31 mouse cellular contexts compared by ENCODE assay signal in the genomic region with DNA sequence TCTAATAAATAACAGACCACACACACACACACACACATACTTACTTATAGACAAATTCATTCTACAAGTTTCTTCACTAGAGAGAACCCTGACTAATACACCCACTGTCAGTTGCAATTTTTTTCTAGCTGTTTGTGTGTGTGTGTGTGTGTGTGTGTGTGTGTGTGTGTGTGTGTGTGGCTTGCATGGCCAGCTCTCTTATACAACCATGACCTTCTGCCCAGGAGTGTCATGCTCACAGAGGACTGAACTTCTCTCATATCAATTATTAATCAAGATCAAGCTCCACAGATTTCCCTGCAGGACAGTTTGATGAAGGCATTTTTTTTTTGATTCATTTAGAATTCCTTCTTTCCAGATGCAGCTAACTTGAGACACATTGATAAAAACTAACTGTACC. TPM values are rescaled to one million over a fixed set of nuclear protein-coding genes. Genes with fewer than 3 reads are reported as not detected.
DNase-seq lines count a peak whose midpoint lies in the region; ATAC-seq and TF ChIP-seq lines count a peak whose summit lies in the region.
"Had no signal": no experiment of that assay in that cellular context is flagged by ENCODE, and none has a peak within 500 bp of the region (broad histone marks: within the 10 kb centered on the region; RNA-seq: fewer than 3 reads in every experiment).

No protein-coding gene starts in this region.

- ATAC-seq in kidney, embryonic 16.5 days (ENCODE audit: low FRiP score, low TSS enrichment), result no peak
- ATAC-seq in liver, embryonic 11.5 days (replicated peaks; ENCODE audit: low FRiP score), result no peak
- ATAC-seq in monocyte, adult 5-6 weeks (replicated peaks; ENCODE audit: insufficient number of reproducible peaks, low FRiP score, low TSS enrichment, poor library complexity, severe bottlenecking), result no peak
- ATAC-seq: forebrain, embryonic 15.5 days; Patski had no signal

- no peak overlapping the region for H3K27ac ChIP-seq in kidney, embryonic 16.5 days (ENCODE audit: low read length)
- H3K27ac ChIP-seq in liver, adult 2 months (replicated peaks; ENCODE audit: insufficient read depth, low read depth, low read length), result no peak overlapping the region
- no peak overlapping the region for H3K27ac ChIP-seq in liver, embryonic 11.5 days (ENCODE audit: low read depth, low read length)
- H3K27ac ChIP-seq: embryonic facial prominence, embryonic 10.5 days; embryonic facial prominence, embryonic 13.5 days; forebrain, embryonic 12.5 days; forebrain, embryonic 15.5 days; heart, embryonic 15.5 days; hindbrain, embryonic 10.5 days; hindbrain, embryonic 14.5 days had no signal

- H3K36me3 ChIP-seq in kidney, embryonic 16.5 days (ENCODE audit: insufficient read depth, low read length), result peaks cover 4% of the 10 kb centered on the region
- no peaks in the 10 kb centered on the region for H3K36me3 ChIP-seq in liver, adult 2 months (ENCODE audit: control insufficient read depth, insufficient read depth, low read length)
- H3K36me3 ChIP-seq in liver, embryonic 11.5 days (ENCODE audit: control insufficient read depth, insufficient read depth, low read length), result no peaks in the 10 kb centered on the region
- H3K36me3 ChIP-seq: forebrain, embryonic 15.5 days; G1E; heart, embryonic 12.5 days; heart, embryonic 15.5 days had no signal

- H3K9ac ChIP-seq in kidney, embryonic 16.5 days (replicated peaks; ENCODE audit: low read length), result no peak overlapping the region
- no peak overlapping the region for H3K9ac ChIP-seq in liver, adult 2 months (ENCODE audit: low read depth, low read length)
- no peak overlapping the region for H3K9ac ChIP-seq in liver, embryonic 11.5 days (ENCODE audit: low read depth, low read length)
- H3K9ac ChIP-seq: embryonic facial prominence, embryonic 13.5 days; forebrain, embryonic 12.5 days; forebrain, embryonic 15.5 days; heart, embryonic 12.5 days; heart, embryonic 15.5 days; hindbrain, embryonic 14.5 days had no signal

- no peak for TF ChIP-seq POLR2A in liver, adult 2 months (IDR thresholded peaks at IDR 0.05; ENCODE audit: extremely low read depth, insufficient read depth, low read length)

- no peak for TF ChIP-seq CTCF in liver, adult 2 months (IDR thresholded peaks at IDR 0.05; ENCODE audit: low read depth, low read length)

- H3K4me3 ChIP-seq in kidney, embryonic 16.5 days (ENCODE audit: low read length), result no peak overlapping the region
- no peak overlapping the region for H3K4me3 ChIP-seq in liver, adult 2 months (ENCODE audit: insufficient read depth, low read depth, low read length)
- H3K4me3 ChIP-seq in liver, embryonic 11.5 days (ENCODE audit: low read depth, low read length), result no peak overlapping the region
- H3K4me3 ChIP-seq: embryonic facial prominence, embryonic 10.5 days; embryonic facial prominence, embryonic 13.5 days; erythroblast, embryonic 14.5 days; forebrain, embryonic 12.5 days; forebrain, embryonic 15.5 days; heart, embryonic 12.5 days; heart, embryonic 15.5 days; hindbrain, embryonic 10.5 days had no signal

- H3K79me2 ChIP-seq in liver, adult 2 months (ENCODE audit: control insufficient read depth, insufficient read depth, low read length), result no peaks in the 10 kb centered on the region

- DNase-seq in kidney, adult 18-20 months, result peak; percentile 7
- DNase-seq in liver, adult 2 months (ENCODE audit: extremely low read depth, low read depth, low spot score), result peak; percentile 75
- no peak for DNase-seq in liver, embryonic 11.5 days (ENCODE audit: low spot score)
- DNase-seq in kidney, postnatal 25 days, result peak; percentile 32 to 71
- no peak for DNase-seq in spleen, postnatal 14 days (ENCODE audit: low spot score in 2 of 2)
- DNase-seq: adrenal gland, adult 2 months; adrenal gland, postnatal 14 days; B cell, adult 2 months; cerebellum, adult 11-12 months; cerebellum, adult 8-10 months; cerebellum, postnatal 10 days; cerebellum, postnatal 36 days; embryo, embryonic 11 days; gastrocnemius, postnatal 25 days; heart, adult 18-20 months; heart, postnatal 10 days; heart, postnatal 36 days had no signal

- no peaks in the 10 kb centered on the region for H3K27me3 ChIP-seq in kidney, embryonic 16.5 days (ENCODE audit: insufficient read depth, low read length)
- H3K27me3 ChIP-seq in liver, adult 2 months (ENCODE audit: control insufficient read depth, insufficient read depth, low read length), result no peaks in the 10 kb centered on the region
- H3K27me3 ChIP-seq in liver, embryonic 11.5 days (replicated peaks; ENCODE audit: control insufficient read depth, insufficient read depth, low read length), result no peaks in the 10 kb centered on the region
- H3K27me3 ChIP-seq: CH12.LX; embryonic facial prominence, embryonic 13.5 days; forebrain, embryonic 12.5 days; forebrain, embryonic 15.5 days; heart, embryonic 12.5 days; heart, embryonic 15.5 days; Patski had no signal

- no peak overlapping the region for H3K4me2 ChIP-seq in kidney, embryonic 16.5 days (replicated peaks; ENCODE audit: low read depth, low read length)
- no peak overlapping the region for H3K4me2 ChIP-seq in liver, embryonic 11.5 days
- H3K4me2 ChIP-seq: embryonic facial prominence, embryonic 13.5 days; forebrain, embryonic 12.5 days; forebrain, embryonic 15.5 days; heart, embryonic 12.5 days; heart, embryonic 15.5 days; hindbrain, embryonic 14.5 days had no signal

- H3K4me1 ChIP-seq in kidney, embryonic 16.5 days (ENCODE audit: insufficient read depth, low read length), result no peaks in the 10 kb centered on the region
- H3K4me1 ChIP-seq in liver, adult 2 months (ENCODE audit: control insufficient read depth, insufficient read depth, low read length), result no peaks in the 10 kb centered on the region
- H3K4me1 ChIP-seq in liver, embryonic 11.5 days (replicated peaks; ENCODE audit: control insufficient read depth, insufficient read depth, low read length), result no peaks in the 10 kb centered on the region
- H3K4me1 ChIP-seq: embryonic facial prominence, embryonic 10.5 days; embryonic facial prominence, embryonic 13.5 days; forebrain, embryonic 12.5 days; forebrain, embryonic 15.5 days; heart, embryonic 12.5 days; hindbrain, embryonic 10.5 days had no signal

- H3K9me3 ChIP-seq in kidney, embryonic 16.5 days (ENCODE audit: low read length), result no peaks in the 10 kb centered on the region
- no peaks in the 10 kb centered on the region for H3K9me3 ChIP-seq in liver, embryonic 11.5 days (ENCODE audit: control insufficient read depth, low read length)
- H3K9me3 ChIP-seq: embryonic facial prominence, embryonic 10.5 days; embryonic facial prominence, embryonic 13.5 days; forebrain, embryonic 12.5 days; forebrain, embryonic 15.5 days; G1E; heart, embryonic 12.5 days; heart, embryonic 15.5 days; hindbrain, embryonic 10.5 days had no signal

RNA-seq across cellular contexts. Expression of gene Pcdh18, which starts 18.6 kb away (rescaled TPM):
- 46.2 and 47.5 TPM in 2 replicates for polyA plus RNA-seq in kidney, embryonic 16.5 days (2015; fragmentation: Nextera tagmentation; extraction: Ambion mirVana)
- 0.92 and 1.6 TPM in 2 replicates for total RNA-seq in liver, adult 2 months (2014; rRNA removed)
- polyA plus RNA-seq in liver, adult 2 months (2012; rRNA removed), result 0.24 and 0.26 TPM in 2 replicates
- 19.9 and 22.4 TPM in 2 replicates for polyA plus RNA-seq in liver, embryonic 11.5 days (2014; fragmentation: Nextera tagmentation; extraction: Ambion mirVana)
- not detected in 3 replicates for total RNA-seq in monocyte, adult 5-6 weeks (2017)
- total RNA-seq: CH12.LX had no signal
- polyA plus RNA-seq: erythroblast, embryonic 14.5 days; G1E had no signal

Comparison
In these comparisons a context has a peak if more than half of its experiments do, and no peak if none do; other contexts are left out.
1. DNase-seq: peak in kidney, adult 18-20 months (single experiment), liver, adult 2 months (single experiment) and kidney, postnatal 25 days (2 of 2); none in liver, embryonic 11.5 days (single experiment) and spleen, postnatal 14 days (0 of 2).
2. RNA of gene Pcdh18, which starts 18.6 kb away (polyA plus RNA-seq): 46.2 to 47.5 TPM in kidney, embryonic 16.5 days and 19.9 to 22.4 TPM in liver, embryonic 11.5 days; 0.24 to 0.26 TPM in liver, adult 2 months; every median in the first group is over 10 times any median in the second.